In genomic region chr7:90427006-90427405, GRCm38 (mm10) we compare ENCODE assay signal across 8 mouse cellular contexts. TPM values are rescaled to one million over a fixed set of nuclear protein-coding genes. Genes with fewer than 3 reads are reported as not detected.
DNase-seq lines count a peak whose midpoint lies in the region; ATAC-seq and TF ChIP-seq lines count a peak whose summit lies in the region.

No protein-coding gene starts in this region.

- peak overlapping the region; percentile 74 for H3K4me2 ChIP-seq in lung, embryonic 14.5 days
- H3K4me2 ChIP-seq in forebrain, embryonic 15.5 days (replicated peaks), result peak overlapping the region; percentile 59
- peak overlapping the region; percentile 69 for H3K4me2 ChIP-seq in intestine, postnatal 0 days (replicated peaks; ENCODE audit: low read depth)
- H3K4me2 ChIP-seq in myocyte (ENCODE audit: low read depth), result peak overlapping the region; percentile 96

- DNase-seq in lung, embryonic 14.5 days, result no peak
- DNase-seq in lung, adult 2 months, result no peak
- no peak for DNase-seq in embryo, embryonic 10 days (ENCODE audit: low spot score)
- no peak for DNase-seq in thymus, postnatal 10 days (ENCODE audit: low spot score in 2 of 2)
- DNase-seq in T-cell, adult 2 months (ENCODE audit: low spot score), result no peak

- TF ChIP-seq POLR2A in lung, adult 2 months (IDR thresholded peaks at IDR 0.05; ENCODE audit: borderline replicate concordance, extremely low read depth, low read depth, low read length), result no peak
- no peak for TF ChIP-seq POLR2A in myocyte (IDR thresholded peaks at IDR 0.05; ENCODE audit: insufficient read length, low read depth)

- H3K9me3 ChIP-seq in lung, embryonic 14.5 days (ENCODE audit: low read depth, low read length), result no peaks in the 10 kb centered on the region
- no peaks in the 10 kb centered on the region for H3K9me3 ChIP-seq in forebrain, embryonic 15.5 days
- no peaks in the 10 kb centered on the region for H3K9me3 ChIP-seq in intestine, postnatal 0 days (ENCODE audit: control insufficient read depth)

- TF ChIP-seq CTCF in lung, embryonic 14.5 days (IDR thresholded peaks at IDR 0.05; ENCODE audit: low read depth), result no peak
- TF ChIP-seq CTCF in lung, adult 2 months (IDR thresholded peaks at IDR 0.05; ENCODE audit: insufficient read depth, low read length), result no peak
- TF ChIP-seq CTCF in intestine, postnatal 0 days (IDR thresholded peaks at IDR 0.05; ENCODE audit: low read depth), result no peak

- no peak overlapping the region for H3ac ChIP-seq in myocyte (ENCODE audit: control insufficient read depth, insufficient read length)

- H3K27me3 ChIP-seq in lung, embryonic 14.5 days (ENCODE audit: insufficient read depth, low read length), result no peaks in the 10 kb centered on the region
- H3K27me3 ChIP-seq in forebrain, embryonic 15.5 days, result no peaks in the 10 kb centered on the region
- no peaks in the 10 kb centered on the region for H3K27me3 ChIP-seq in intestine, postnatal 0 days (replicated peaks; ENCODE audit: control insufficient read depth, insufficient read depth, low read length)
- H3K27me3 ChIP-seq in myocyte (ENCODE audit: control insufficient read depth, insufficient read depth, insufficient read length), result peaks cover 17% of the 10 kb centered on the region

- peak overlapping the region; percentile 38 for H3K4me3 ChIP-seq in lung, embryonic 14.5 days (ENCODE audit: low read depth, low read length)
- no peak overlapping the region for H3K4me3 ChIP-seq in lung, adult 2 months (replicated peaks; ENCODE audit: extremely low read depth, low read depth, low read length)
- peak overlapping the region; percentile 43 for H3K4me3 ChIP-seq in forebrain, embryonic 15.5 days
- peak overlapping the region; percentile 39; the same call in 1 of the 2 replicates for H3K4me3 ChIP-seq in intestine, postnatal 0 days (ENCODE audit: low read depth, low read length)
- H3K4me3 ChIP-seq in myocyte, result peak overlapping the region; percentile 25

- ATAC-seq in lung, embryonic 14.5 days (ENCODE audit: insufficient read depth), result no peak; the same call in 1 of the 2 replicates
- ATAC-seq in forebrain, embryonic 15.5 days (replicated peaks), result 0 out of 2 replicates have a peak, but pooled peaks have one; percentile 0
- ATAC-seq in intestine, postnatal 0 days, result no peak

- H3K27ac ChIP-seq in lung, embryonic 14.5 days (ENCODE audit: low read depth), result no peak overlapping the region
- no peak overlapping the region for H3K27ac ChIP-seq in forebrain, embryonic 15.5 days (replicated peaks)
- H3K27ac ChIP-seq in intestine, postnatal 0 days (ENCODE audit: low read depth, low read length), result no peak overlapping the region

- no peaks in the 10 kb centered on the region for H3K36me3 ChIP-seq in lung, embryonic 14.5 days (ENCODE audit: insufficient read depth)
- no peaks in the 10 kb centered on the region for H3K36me3 ChIP-seq in forebrain, embryonic 15.5 days
- no peaks in the 10 kb centered on the region for H3K36me3 ChIP-seq in intestine, postnatal 0 days (ENCODE audit: control insufficient read depth, insufficient read depth)
- H3K36me3 ChIP-seq in myocyte (ENCODE audit: control insufficient read depth, insufficient read depth), result no peaks in the 10 kb centered on the region

- H3K79me2 ChIP-seq in myocyte (ENCODE audit: control insufficient read depth, insufficient read depth), result no peaks in the 10 kb centered on the region

- 49% methylated on average over 9 of the region's 9 CpGs for WGBS in lung, embryonic 14.5 days
- 61% methylated on average over 9 of the region's 9 CpGs for WGBS in lung, adult 2 months
- 71% methylated on average over 9 of the region's 9 CpGs for WGBS in forebrain, embryonic 15.5 days
- WGBS in intestine, postnatal 0 days, result 59% methylated on average over 9 of the region's 9 CpGs

- H3K9ac ChIP-seq in lung, embryonic 14.5 days, result no peak overlapping the region
- no peak overlapping the region for H3K9ac ChIP-seq in forebrain, embryonic 15.5 days (replicated peaks)
- no peak overlapping the region for H3K9ac ChIP-seq in intestine, postnatal 0 days (ENCODE audit: low read depth, low read length)

- H3K4me1 ChIP-seq in lung, embryonic 14.5 days (ENCODE audit: insufficient read depth), result no peaks in the 10 kb centered on the region
- no peaks in the 10 kb centered on the region for H3K4me1 ChIP-seq in lung, adult 2 months (ENCODE audit: control insufficient read depth, insufficient read depth, low read length)
- H3K4me1 ChIP-seq in forebrain, embryonic 15.5 days, result peaks cover 9% of the 10 kb centered on the region
- H3K4me1 ChIP-seq in intestine, postnatal 0 days (replicated peaks; ENCODE audit: control insufficient read depth, insufficient read depth, low read length), result no peaks in the 10 kb centered on the region

TF ChIP-seq in myocyte, 11 proteins besides CTCF, POLR2A, EP300 and RAD21:
- TF ChIP-seq TCF12 (IDR thresholded peaks at IDR 0.05; ENCODE audit: insufficient read depth, poor library complexity, severe bottlenecking) (no peak), REST (IDR thresholded peaks at IDR 0.05; ENCODE audit: insufficient read depth, insufficient read length) (no peak), TCF3 (IDR thresholded peaks at IDR 0.05; ENCODE audit: insufficient read length, low read depth) (no peak), MYOD1 (IDR thresholded peaks at IDR 0.05; ENCODE audit: control insufficient read depth in 1 of 3, insufficient read length in 2 of 3, low read depth in 2 of 3) (no peak), E2F4 (IDR thresholded peaks at IDR 0.05; ENCODE audit: insufficient read depth) (no peak)

RNA-seq across cellular contexts. Expression of gene Ccdc89, which starts 0.6 kb away (rescaled TPM):
- 1.5 TPM in 2 replicates for polyA plus RNA-seq in lung, embryonic 14.5 days (2014; fragmentation: Nextera tagmentation; extraction: Ambion mirVana)
- 0.18 and 0.25 TPM in 2 replicates for polyA plus RNA-seq in lung, adult 2 months (2012; rRNA removed)
- polyA plus RNA-seq in forebrain, embryonic 15.5 days (2015; fragmentation: Nextera tagmentation; extraction: Ambion mirVana), result 1.3 and 1.5 TPM in 2 replicates
- 0.31 and 0.47 TPM in 2 replicates for polyA plus RNA-seq in intestine, postnatal 0 days (2015; fragmentation: Nextera tagmentation; extraction: Ambion mirVana)
- 0.07 TPM for polyA plus RNA-seq in myocyte (2012; fragmentation: generic; extraction: Trizol)

RNA-seq across cellular contexts. Expression of gene Crebzf, which starts 15.5 kb away (rescaled TPM):
- 45.2 and 47.4 TPM in 2 replicates for polyA plus RNA-seq in lung, embryonic 14.5 days (2014; fragmentation: Nextera tagmentation; extraction: Ambion mirVana)
- polyA plus RNA-seq in lung, adult 2 months (2012; rRNA removed), result 41.3 and 57.3 TPM in 2 replicates
- 33.3 and 38.1 TPM in 2 replicates for polyA plus RNA-seq in forebrain, embryonic 15.5 days (2015; fragmentation: Nextera tagmentation; extraction: Ambion mirVana)
- polyA plus RNA-seq in intestine, postnatal 0 days (2015; fragmentation: Nextera tagmentation; extraction: Ambion mirVana), result 19.3 and 23.7 TPM in 2 replicates
- 18.0 TPM for polyA plus RNA-seq in myocyte (2012; fragmentation: generic; extraction: Trizol)

RNA-seq across cellular contexts. Expression of gene Tmem126a, which starts 30.0 kb away (rescaled TPM):
- polyA plus RNA-seq in lung, embryonic 14.5 days (2014; fragmentation: Nextera tagmentation; extraction: Ambion mirVana), result 105 and 107 TPM in 2 replicates
- polyA plus RNA-seq in lung, adult 2 months (2012; rRNA removed), result 6.8 and 13.8 TPM in 2 replicates
- polyA plus RNA-seq in forebrain, embryonic 15.5 days (2015; fragmentation: Nextera tagmentation; extraction: Ambion mirVana), result 108 and 112 TPM in 2 replicates
- 125 and 136 TPM in 2 replicates for polyA plus RNA-seq in intestine, postnatal 0 days (2015; fragmentation: Nextera tagmentation; extraction: Ambion mirVana)
- polyA plus RNA-seq in myocyte (2012; fragmentation: generic; extraction: Trizol), result 119 TPM

RNA-seq across cellular contexts. Expression of gene Tmem126b, which starts 48.8 kb away (rescaled TPM):
- polyA plus RNA-seq in lung, embryonic 14.5 days (2014; fragmentation: Nextera tagmentation; extraction: Ambion mirVana), result 31.7 and 32.5 TPM in 2 replicates
- polyA plus RNA-seq in lung, adult 2 months (2012; rRNA removed), result 5.2 and 6.1 TPM in 2 replicates
- polyA plus RNA-seq in forebrain, embryonic 15.5 days (2015; fragmentation: Nextera tagmentation; extraction: Ambion mirVana), result 33.1 and 34.9 TPM in 2 replicates
- polyA plus RNA-seq in intestine, postnatal 0 days (2015; fragmentation: Nextera tagmentation; extraction: Ambion mirVana), result 29.0 and 32.0 TPM in 2 replicates
- 6.7 TPM for polyA plus RNA-seq in myocyte (2012; fragmentation: generic; extraction: Trizol)

RNA-seq across cellular contexts. Expression of gene Dlg2, which starts 49.5 kb away (rescaled TPM):
- 0.25 and 0.37 TPM in 2 replicates for polyA plus RNA-seq in lung, embryonic 14.5 days (2014; fragmentation: Nextera tagmentation; extraction: Ambion mirVana)
- polyA plus RNA-seq in lung, adult 2 months (2012; rRNA removed), result 0.14 and 1.3 TPM in 2 replicates
- polyA plus RNA-seq in forebrain, embryonic 15.5 days (2015; fragmentation: Nextera tagmentation; extraction: Ambion mirVana), result 20.9 and 24.5 TPM in 2 replicates
- 1.1 TPM in 2 replicates for polyA plus RNA-seq in intestine, postnatal 0 days (2015; fragmentation: Nextera tagmentation; extraction: Ambion mirVana)
- polyA plus RNA-seq in myocyte (2012; fragmentation: generic; extraction: Trizol), result 0.65 TPM
